Mouse (Mus musculus) layer of hippocampus, adult 8-10 months (tissue): ENCODE results near the gene Asnsd1. TPM values are rescaled to one million over a fixed set of nuclear protein-coding genes. Genes with fewer than 3 reads are reported as not detected.

ENCODE experiments used
- total RNA-seq, 4 experiments: library from RNA; stranded (reverse); gene quantifications; 2 replicates each; pipeline ENCODE4 v1.2.4; 2022

Gene Asnsd1
- total RNA-seq, 4 experiments from 2014 or later = 23.4 to 25.6 (median 24.1) TPM

Other genes starting within 250 kb of the Asnsd1 start
- under 1 TPM in 1 of 4 experiments, not detected in 3; 0.62 TPM for gene 1700019A02Rik, start 165.1 kb downstream of the Asnsd1 start, total RNA-seq
- gene Pms1, start 55.7 kb downstream of the Asnsd1 start, total RNA-seq = 10 to 100 TPM; 34.1 to 38.6 (median 37.5) TPM
- 10 to 100 TPM in 1 of 4 experiments, 1 to 10 TPM in 3; 7.5 to 11.5 (median 8.7) TPM for gene Ormdl1, start 55.7 kb downstream of the Asnsd1 start, total RNA-seq
- under 1 TPM in 1 of 4 experiments, not detected in 3; 0.52 TPM for gene Gm28778, start 55.6 kb downstream of the Asnsd1 start, total RNA-seq
- 10 to 100 TPM; 18.2 to 23.7 (median 19.7) TPM for gene Osgepl1, start 39.1 kb downstream of the Asnsd1 start, total RNA-seq
- gene Asdurf, start 133 bp downstream of the Asnsd1 start, total RNA-seq = 1 to 10 TPM in 2 of 4 experiments, not detected in 2; 2.4 to 6.0 TPM
- under 1 TPM in 3 of 4 experiments, not detected in 1; 0.19 to 0.57 (median 0.20) TPM for gene Gm28551, start 85 bp downstream of the Asnsd1 start, total RNA-seq